Mouse (Mus musculus) spleen, postnatal 4 days (tissue): ENCODE measurements around the gene Fut1.

ENCODE experiments used
- DNase-seq, 2 experiments: peaks; one replicate each; pipeline ENCODE4 v3.0.0; 2022; ENCODE audit warnings: low spot score in 2 of 2

Fut1 gene

DNA sequence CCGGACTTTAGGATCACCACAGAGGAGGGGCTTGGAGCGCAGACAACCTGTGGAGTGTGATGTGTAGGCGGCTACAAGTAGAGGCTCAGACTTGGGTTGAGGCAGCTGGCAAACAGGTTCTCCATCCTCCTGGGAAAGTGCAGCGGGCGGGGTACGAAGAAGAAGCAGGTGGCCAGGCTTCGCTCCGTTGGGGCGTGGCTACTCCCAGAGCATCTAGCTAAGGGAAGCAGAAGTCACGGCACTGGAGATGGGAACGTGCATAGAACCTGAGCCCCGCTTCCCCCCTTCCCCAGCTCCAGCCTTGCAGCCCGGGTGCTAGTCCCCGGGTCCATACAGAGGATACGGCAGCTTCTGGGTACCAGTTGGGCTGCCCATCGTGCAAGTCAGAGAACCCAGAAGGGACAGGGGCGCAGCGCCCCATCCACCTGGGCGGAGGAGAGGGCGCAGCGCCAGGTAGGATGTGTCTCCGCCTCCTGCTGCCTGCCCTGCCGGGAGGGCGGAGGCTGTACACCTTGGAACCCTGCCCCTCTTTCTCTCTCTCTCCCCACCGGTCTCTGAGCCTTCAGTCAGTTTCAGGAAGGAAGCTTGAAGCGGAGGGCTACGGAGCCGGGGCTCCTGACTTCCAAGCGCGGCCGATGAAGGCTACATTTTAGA lies at the start of gene Fut1:
TSS of gene Fut1 (plus strand) at position 248 of the 654 bp plus-strand sequence.
- no peak for DNase-seq

DNA sequence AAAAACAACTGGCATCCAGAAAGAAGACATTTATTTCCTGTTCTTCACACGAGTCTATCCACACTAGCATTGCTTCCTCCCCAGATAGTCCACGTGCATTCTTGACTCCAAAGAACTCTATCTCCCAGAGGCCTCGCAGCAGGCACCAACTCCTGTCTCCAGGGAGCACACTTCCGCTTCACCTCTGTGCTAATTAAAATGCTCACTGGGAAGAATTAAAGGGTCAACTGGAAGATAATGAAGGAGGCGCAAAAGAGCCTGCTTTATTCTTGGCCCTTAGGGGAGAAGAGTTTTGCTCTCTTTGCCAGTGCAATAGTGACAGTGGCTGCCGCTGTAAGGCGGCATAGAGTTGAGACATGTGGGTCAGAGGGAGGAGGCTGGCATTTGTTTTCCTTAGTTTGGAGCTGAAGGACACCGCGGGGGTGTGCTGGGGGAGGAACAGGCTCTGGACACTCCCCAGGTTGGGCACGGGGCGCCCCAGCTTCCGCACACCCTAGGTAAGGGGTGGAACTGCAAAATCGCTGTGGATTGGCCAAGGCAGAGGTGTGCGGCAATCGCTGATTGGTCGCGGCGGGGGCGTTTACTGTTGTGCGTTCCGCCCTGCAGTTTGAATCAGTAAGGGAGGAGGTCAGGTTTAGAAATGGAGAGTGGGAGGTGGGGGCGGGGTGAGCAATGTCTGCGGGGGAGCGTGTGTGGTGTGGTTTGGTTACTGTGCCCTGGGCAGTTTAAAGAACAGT lies 49.1 kb upstream of the Fut1 start:
- DNase-seq, result peak; percentile 88 to 93

DNA sequence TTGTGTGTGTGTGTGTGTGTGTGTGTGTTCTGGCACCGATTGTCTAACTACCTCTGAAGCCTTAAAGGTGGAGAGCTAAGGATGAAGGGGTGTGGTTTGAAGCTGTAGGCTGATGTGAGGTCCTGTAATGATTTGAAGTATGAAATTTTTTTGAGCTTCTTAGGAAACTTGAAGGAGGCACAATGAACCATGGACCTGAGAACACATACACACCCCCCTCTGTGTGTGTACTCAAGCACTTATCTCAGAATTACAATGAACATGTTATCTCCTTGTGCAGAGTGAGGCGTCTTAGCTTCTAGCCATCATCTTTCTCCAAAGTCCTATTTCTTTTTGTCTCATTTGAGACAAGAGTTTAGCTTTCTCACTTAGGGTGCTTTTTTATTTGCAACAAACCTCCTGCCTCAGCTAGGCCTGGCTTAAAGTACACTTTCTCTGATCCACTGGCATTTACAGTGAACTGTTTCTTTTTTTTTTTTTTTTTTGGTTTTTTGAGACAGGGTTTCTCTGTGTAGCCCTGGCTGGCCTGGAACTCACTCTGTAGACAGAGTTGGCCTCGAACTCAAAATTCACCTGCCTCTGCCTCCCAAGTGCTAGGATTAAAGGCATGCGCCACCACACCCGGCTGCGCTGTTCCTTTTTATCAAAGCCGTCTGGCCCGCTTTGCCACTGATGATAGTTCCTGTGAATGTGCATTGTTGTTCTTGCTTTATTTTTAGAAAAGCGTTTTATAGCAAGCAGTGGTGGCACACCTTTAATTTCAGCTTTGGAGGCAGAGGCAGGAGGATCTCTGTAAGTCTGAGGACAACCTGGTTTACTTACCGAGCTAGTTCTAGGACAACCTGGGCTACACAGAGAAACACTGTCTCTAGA lies 48.3 kb upstream of the Fut1 start:
- DNase-seq, result no peak

DNA sequence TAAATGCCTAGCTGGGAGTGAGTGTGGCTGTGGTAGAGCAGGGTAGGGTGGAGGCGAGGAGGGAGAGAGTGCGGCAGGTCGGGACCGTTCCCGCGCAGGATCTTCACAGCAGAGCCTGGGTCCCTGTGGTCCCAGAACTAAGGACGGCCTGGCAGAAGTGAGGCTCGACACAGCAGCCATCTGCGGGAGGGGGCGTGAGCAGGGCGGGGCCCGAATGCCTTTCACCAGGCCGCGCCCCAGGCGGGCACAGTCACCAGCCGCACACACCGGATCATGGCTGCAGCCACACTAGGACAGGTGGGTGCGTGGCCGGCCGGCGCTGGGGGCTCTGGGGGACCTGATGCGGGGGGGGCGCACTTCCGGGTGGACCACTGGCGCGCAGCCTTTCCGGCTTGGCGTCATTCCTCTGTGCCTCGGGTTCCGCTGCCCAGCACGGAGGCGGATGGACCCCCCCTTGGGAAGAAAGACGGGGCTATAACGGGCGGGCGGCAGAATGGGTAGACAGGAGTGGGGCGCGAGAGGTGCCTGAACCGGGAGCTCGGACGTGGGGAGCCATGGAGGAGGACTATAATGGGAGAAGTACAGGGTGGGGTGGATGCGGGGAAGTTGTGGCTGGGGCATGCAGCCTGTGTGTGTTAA lies 46.9 kb upstream of the Fut1 start, which contains the start of gene Bcat2:
TSS of gene Bcat2 (plus strand) at position 51 of the 639 bp plus-strand sequence.
- peak; percentile 81 to 89 for DNase-seq

DNA sequence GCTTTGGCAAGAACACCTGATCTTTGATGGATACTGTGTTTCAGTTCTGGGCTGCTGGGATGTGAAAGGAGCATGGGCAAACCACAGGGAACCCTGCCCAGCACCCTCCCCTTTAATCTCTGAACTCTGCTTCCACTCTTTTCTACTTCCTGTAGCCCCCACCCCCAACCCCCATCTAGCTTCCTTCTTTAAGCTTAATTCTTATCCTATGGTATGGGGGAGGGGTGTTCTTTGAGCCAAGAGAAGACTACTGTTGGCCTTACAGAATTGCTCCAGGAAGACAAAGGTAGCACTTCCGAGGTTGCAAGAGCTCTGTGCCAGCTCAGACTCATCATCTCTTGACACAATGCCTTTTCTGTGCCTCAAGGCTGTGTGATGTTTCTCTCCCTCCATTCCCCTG lies 45.1 kb upstream of the Fut1 start:
- no peak for DNase-seq

DNA sequence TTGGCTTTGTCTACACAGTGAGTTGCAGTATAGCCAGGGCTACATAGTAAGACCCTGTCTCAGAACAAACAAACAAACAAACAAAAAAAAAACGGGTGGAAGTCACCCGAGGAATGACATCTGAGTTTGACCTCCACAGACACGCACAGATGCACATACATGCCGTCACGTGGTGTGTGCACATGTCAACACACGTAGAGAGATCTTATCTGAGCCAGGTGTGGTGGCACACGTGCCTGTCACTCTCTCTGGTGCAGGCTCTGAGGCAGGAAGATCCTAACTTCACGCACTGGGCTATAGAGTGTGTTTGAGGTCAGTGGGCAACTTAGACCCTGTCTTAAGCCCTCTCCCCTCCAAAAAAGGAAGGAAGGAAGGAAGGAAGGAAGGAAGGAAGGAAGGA lies 43.1 kb upstream of the Fut1 start:
- DNase-seq, result no peak

DNA sequence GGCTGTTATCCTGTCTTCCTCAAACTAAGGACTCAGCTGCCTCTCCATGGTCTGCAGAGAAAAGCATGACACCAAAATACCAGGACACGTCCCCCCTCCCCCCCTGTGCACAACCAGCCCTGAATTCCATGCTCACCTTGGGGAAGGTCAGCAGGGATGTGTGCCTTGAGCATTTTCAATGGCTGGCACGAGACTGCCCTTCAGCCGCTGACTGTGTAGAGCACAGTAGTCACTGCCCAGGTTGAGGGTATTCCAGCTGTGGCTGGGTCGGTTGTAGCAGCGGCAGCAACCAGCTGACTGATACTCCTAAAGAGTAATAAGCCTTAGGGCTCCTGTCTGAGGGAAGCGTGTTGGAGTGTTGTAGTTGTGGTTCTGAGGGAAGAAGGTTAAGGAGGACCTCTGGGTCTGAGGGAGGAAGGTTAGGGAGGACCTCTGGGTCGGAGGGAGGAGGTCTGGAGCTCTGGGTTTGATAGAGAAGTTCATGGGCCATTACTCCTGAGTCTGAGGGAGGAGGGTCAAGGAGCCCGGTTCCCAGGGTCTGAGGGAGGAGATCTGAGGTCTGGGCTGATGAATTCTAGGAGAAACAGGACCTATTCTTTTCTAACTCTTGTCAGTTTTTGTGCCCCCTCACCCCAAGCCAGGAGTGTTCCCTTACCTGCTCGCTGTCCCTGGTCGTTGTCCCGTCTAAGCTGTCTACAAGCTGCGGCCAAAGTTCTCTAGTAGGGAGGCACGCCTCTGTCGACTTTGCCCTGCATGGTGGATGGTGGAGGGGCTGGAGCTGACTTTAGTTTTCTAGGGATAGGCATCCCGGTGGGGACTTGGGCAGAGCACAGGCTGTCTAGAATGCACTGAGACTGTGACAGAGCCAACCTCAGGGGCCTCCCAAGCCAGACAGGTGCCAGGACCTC lies 42.4 kb upstream of the Fut1 start:
- DNase-seq, result no peak

DNA sequence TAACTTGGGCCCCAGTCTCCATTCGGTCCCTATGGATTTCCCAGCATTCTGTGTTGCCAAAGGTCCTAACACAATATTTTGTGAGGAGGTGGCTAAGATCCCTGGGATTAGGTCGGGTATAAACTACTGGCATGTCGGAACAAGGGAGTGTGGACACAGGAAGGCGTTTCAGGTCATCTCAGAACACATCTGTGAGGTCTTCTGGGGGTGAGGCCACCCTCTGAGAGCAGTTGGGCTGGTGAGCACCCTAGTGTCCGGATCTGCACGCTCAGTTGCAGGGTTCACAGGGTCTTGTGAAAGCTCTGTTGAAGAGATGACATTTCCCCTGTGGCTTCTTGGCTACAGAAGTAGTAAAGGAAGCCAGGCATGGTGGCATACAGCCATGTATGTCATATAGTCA lies 31.2 kb upstream of the Fut1 start:
- DNase-seq, result no peak

DNA sequence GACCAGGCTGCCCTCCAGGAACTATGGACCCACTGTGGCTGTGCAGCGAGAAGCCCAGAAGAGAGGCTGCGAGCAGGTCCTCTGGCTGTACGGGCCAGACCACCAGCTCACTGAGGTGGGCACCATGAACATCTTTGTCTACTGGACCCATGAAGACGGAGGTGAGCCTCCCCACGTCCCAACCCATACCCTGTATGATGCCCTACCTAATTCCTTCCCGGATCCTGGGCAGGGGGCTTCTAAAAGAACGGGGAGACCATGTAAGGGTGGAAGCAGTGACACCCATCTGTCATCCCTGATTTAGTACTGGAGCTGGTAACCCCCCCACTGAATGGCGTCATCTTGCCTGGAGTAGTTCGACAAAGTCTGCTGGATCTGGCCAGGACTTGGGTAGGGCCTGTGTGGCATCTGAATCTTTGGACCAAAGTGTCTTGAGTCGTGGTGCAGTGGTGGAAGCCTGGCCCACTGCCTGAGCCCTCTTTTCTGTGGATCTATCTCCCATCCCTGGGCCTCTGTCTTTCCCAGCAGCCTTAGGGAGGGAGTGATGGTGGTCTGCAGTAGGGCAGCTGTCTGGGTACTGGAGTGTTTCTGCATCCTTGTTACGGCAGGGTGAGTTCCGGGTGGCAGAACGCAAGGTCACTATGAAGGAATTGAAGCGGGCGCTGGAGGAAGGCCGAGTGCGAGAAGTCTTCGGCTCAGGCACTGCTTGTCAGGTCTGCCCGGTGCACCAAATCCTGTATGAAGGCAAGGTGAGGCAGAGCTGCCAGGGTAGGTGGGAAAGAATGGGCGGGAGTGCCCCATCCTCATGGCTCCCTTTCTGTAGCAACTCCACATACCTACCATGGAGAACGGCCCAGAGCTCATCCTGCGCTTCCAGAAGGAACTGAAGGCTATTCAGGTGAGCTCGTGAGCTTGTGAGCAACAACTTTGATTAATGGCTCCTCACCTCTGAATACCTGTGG lies 29.2 kb upstream of the Fut1 start:
- no peak for DNase-seq

DNA sequence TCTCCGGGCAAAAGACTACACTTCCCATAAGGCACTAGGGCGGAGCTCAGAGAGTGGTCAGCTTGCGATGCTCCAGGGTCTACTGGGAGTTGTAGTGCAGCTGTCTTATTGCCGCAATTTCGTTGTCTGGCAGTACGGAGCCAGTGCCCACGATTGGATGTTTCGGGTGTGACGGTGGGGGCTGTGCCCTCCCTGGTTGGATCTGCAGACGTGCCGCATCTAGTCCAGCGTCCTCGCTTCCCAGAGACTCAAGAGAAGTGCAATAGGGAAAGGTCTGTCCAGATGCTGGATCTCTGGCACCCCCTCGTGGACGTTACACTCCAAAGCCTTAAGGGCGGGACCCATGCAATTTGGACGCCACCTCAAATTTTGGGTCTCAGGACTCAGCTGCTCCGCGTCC lies 27.9 kb upstream of the Fut1 start:
- peak; percentile 83 to 93 for DNase-seq

DNA sequence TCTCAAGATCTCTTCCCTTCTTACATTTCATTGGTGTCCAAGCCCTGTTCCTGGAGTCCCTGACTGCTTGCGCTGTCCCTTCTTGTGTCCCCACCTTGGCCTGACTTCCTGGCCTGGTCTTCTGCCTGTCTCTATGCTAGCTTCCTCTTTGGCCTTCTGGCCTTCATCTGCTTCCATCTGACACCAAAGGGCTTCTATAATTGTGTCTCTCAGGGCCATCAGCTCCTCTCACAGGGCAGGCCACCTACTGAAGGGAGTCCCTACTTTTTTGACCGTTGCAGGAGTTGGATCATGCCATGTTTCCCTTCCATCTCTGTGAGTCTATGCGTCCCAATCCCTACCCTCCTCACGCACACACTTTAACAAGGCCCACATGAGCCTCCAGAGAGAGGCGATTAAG lies 27.2 kb upstream of the Fut1 start:
- DNase-seq, result peak in 1 of 2 experiments; percentile 63

DNA sequence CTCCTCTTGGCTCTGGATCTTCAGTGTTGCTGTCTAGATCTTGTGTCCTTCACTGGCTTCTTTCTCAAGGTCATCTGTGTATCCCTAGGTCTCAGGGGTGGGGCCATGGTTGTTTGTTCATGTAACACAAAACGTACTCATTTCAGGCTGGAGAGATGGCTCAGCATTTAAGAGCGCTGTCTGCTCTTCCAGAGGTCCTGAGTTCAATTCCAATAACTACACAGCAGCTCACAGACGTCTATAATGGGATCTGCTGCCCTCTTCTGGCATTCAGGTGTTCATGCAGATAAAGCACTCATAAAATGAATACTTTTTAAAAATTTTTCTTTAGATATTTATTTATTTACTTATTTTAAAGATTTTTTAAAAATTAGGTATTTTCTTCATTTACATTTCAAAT lies 26.2 kb upstream of the Fut1 start:
- no peak for DNase-seq

DNA sequence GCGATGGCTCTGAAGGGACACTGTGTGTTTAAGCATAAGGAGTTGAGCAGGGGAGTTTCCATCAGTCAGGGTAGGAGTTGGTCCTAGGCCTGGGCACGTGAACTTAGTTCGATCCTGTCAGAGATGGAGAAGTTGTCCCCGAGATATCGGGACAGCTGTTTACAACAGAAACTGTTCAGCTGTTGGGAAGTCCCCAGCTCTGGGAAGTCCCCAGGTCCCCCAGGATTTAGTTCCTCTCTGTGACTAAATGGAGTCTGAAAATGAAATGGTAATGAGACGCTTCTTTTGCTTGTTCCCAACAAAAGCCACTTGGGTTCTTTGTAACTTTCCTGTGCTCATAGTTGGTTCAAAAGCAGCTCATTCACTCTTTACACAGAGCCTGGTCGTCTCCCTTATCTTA lies 25.2 kb upstream of the Fut1 start:
- no peak for DNase-seq

DNA sequence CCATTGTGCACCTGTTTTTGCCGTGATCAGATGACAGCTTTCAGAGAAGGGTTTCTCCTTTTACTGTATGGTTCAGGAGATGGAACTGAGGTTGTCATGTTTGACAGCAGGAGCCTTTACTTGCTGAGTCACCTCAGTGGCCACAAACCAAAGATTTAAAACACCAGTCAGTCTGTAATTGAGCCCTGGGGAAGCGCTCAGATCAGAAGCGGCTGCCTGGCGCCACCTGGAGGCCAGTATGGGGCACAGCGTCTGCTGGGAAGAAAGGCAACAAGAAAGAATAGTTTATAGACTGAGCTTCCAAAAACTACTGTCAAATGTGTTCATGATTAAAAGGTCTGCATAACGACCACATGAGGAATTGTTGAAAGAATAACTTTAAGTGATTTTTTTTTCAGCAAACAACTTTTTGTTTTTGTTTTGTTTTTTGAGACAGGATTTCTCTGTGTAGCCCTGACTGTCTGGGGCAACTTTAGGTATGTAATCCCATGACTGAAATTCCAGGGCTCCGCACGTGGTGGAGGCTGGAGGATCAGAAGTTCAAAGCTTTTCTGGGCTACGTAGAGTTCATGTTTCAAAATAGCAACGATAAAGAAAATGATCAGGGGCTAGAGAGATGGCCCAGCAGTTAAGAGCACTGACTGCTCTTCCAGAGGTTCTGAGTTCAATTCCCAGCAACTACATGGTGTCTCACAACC lies 23.8 kb upstream of the Fut1 start:
- peak; percentile 69 to 89 for DNase-seq

DNA sequence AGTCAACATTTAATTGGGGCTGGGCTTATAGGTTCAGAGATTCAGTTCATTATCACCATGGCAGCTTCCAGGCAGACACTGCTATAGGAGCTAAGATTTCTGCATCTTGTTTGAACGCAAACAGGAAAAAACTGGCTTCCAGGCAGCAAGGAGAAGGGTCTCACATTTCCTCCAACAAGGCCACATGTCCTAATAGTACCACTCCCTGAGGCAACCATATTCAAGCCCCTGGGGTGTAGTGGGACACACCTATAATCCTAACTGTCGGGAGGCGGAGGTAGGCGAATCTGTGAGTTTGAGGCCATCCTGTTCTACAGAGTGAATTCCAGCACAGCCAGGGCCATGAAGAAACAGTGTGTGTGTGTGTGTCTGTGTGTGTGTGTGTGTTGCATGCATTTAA lies 21.9 kb upstream of the Fut1 start:
- no peak for DNase-seq

DNA sequence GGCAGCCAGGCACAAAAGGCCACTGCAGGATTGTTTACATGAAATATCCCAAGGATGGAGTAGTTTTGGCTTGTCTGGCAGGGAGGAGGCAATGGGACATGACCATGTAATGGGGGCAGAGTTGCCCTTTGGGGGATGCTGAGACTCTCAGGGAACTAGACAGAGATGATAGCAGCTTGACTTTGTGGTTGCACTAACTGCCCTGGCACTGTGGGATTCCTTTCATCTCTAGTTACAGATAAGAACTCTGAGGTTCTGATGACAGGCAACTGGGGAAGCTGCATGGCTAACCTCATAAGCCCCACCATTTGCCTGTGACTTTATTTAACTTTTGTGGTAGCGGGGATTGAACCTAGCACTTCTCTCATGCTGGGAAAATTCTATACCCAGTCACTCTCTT lies 21.0 kb upstream of the Fut1 start:
- no peak for DNase-seq

DNA sequence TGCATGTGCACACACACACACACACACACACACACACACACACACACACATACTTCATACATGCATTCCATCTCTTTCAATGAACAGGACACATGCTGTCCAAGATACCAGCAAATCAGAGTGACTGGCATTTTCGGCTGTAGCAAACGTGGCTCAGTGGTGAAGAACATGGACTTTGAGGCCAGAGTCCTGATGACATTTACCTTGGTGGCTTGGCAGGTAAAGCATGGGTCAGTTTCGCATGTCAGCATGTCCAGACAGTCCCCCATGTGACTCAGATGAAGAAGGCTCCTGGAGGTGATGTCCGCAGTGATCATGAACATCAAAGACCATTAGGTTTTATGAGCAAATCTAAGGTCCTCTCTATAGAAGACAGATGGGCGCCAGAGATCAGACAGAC lies 20.1 kb upstream of the Fut1 start:
- DNase-seq, result no peak

DNA sequence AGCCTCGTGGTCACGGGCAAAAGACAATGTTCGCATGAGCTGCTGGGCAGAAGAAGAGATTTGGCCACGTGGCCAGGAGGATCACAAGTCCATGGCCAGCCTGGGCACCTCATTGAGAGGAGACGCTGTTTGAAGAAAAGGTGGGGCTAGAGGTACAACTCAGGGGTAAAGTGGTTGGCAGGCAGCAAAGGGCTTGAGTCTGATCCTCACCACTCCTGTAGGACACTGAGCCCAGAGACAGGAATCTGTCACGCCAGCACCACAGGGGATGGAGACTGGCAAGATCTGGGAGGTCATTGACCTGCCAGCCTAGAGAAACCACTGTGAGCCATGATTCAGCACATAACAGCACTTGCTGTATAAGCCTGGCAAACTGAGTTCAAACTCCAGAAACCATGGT lies 19.6 kb upstream of the Fut1 start:
- no peak for DNase-seq
